In the genomic region with DNA sequence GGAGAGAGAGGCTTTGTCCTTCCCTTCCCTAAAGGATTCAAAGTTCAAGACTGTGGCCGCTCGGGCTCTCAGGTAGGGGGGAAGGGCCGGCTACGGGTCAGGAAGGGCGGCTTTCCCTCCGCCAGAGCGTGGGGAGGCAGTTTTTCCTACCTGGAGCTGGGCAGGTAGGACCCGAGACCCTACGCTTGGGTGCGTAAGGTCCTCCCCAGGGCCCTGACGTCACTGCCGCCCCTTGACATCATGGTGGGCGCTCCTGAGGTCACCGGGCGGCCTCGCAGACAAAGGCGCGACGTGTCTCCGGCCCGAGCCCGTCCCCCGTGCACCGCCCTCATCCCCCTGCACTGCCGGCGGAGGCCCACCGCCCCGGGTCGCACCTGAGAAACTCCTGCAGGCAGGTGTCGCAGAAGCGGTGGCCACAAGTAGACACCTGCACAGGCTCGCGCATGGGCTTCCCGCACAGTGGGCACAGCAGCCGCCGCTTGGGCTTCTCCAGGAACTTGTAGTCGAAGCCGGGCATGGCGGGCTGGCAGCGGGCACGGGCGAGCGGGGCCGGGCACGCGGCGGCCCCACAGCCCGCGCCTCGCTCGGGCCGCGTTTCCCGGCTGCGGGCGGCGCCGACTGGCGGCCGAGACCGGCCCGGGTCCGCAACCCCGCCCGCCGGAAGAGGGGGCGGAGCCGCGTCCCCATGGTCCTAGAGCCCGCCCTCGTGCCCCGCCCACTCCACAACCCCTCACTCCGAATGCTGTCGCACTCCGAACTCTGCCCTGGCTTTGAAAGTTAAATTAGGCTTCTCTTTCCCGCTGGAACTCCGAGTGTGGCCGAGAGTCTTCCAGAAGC, we compare ENCODE assay signal across 8 mouse cellular contexts. TPM values are rescaled to one million over a fixed set of nuclear protein-coding genes. Genes with fewer than 3 reads are reported as not detected.
DNase-seq lines count a peak whose midpoint lies in the region; ATAC-seq lines count a peak whose summit lies in the region.

A gene (minus strand): TSS at position 666 of the 837 bp plus-strand sequence.

- peak within 1 kb of the TSS; percentile 100 for H3K4me3 ChIP-seq in limb, embryonic 12.5 days (replicated peaks)
- peak within 1 kb of the TSS; percentile 100 for H3K4me3 ChIP-seq in midbrain, embryonic 13.5 days (replicated peaks)

- peak within 1 kb of the TSS; percentile 99 for H3K9ac ChIP-seq in limb, embryonic 12.5 days (replicated peaks)
- peak within 1 kb of the TSS; percentile 99 for H3K9ac ChIP-seq in midbrain, embryonic 13.5 days (replicated peaks)

- H3K9me3 ChIP-seq in limb, embryonic 12.5 days, result no peaks in the 10 kb centered on the region
- no peaks in the 10 kb centered on the region for H3K9me3 ChIP-seq in midbrain, embryonic 13.5 days

- H3K4me1 ChIP-seq in limb, embryonic 12.5 days (replicated peaks), result peaks cover 47% of the 10 kb centered on the region
- H3K4me1 ChIP-seq in midbrain, embryonic 13.5 days (replicated peaks), result peaks cover 45% of the 10 kb centered on the region

- H3K27me3 ChIP-seq in limb, embryonic 12.5 days, result no peaks in the 10 kb centered on the region
- 0 out of 2 replicates have a peak, but pooled peaks cover 3% of the 10 kb centered on the region for H3K27me3 ChIP-seq in midbrain, embryonic 13.5 days

- peak; percentile 61 for ATAC-seq in common myeloid progenitor, adult 5-6 weeks (replicated peaks; ENCODE audit: low read depth, poor library complexity, severe bottlenecking)
- ATAC-seq in inflammation-experienced regulatory T-cells, adult 6 months, result peak; percentile 63
- ATAC-seq in limb, embryonic 12.5 days (ENCODE audit: insufficient number of reproducible peaks, insufficient read depth, low FRiP score, low TSS enrichment, low read depth), result peak; percentile 64
- peak; percentile 81 for ATAC-seq in midbrain, embryonic 13.5 days

- under 1% methylated on average over 61 of the region's 78 CpGs for WGBS in limb, embryonic 12.5 days
- WGBS in midbrain, embryonic 13.5 days, result under 1% methylated on average over 61 of the region's 78 CpGs

- peak; percentile 56 to 73 for DNase-seq in left cerebral cortex, adult 18-20 months (ENCODE audit: low spot score in 2 of 2)
- no peak for DNase-seq in left cerebral cortex, adult 11 months (ENCODE audit: low spot score)
- peak; percentile 85 for DNase-seq in gastrocnemius, postnatal 25 days
- peak; percentile 78 to 91 for DNase-seq in spleen, adult 18-20 months

- peaks cover 32% of the 10 kb centered on the region for H3K36me3 ChIP-seq in limb, embryonic 12.5 days
- H3K36me3 ChIP-seq in midbrain, embryonic 13.5 days, result peaks cover 31% of the 10 kb centered on the region

- H3K27ac ChIP-seq in limb, embryonic 12.5 days, result peak within 1 kb of the TSS; percentile 100
- H3K27ac ChIP-seq in midbrain, embryonic 13.5 days, result peak within 1 kb of the TSS; percentile 99

- peak within 1 kb of the TSS; percentile 90 for H3K4me2 ChIP-seq in limb, embryonic 12.5 days
- peak within 1 kb of the TSS; percentile 84 for H3K4me2 ChIP-seq in midbrain, embryonic 13.5 days (replicated peaks)

RNA-seq across cellular contexts. Expression of the gene that starts here (rescaled TPM):
- total RNA-seq in left cerebral cortex, adult 18-20 months (2021), result 1 to 10 TPM; 9.7 TPM
- 6.9 and 10.2 TPM in 2 replicates for total RNA-seq in common myeloid progenitor, adult 5-6 weeks (2017)
- total RNA-seq in gastrocnemius, postnatal 25 days (2021), result 1 to 10 TPM; 2.9 to 4.0 TPM
- polyA plus RNA-seq in inflammation-experienced regulatory T-cells, adult 6 months (2017; shearing (Covaris generic)), result 1 to 10 TPM; 3.5 to 6.8 (median 3.6) TPM
- 115 and 128 TPM in 2 replicates for polyA plus RNA-seq in limb, embryonic 12.5 days (2016; fragmentation: Nextera tagmentation; extraction: Ambion mirVana)
- 120 and 139 TPM in 2 replicates for polyA plus RNA-seq in midbrain, embryonic 13.5 days (2015; fragmentation: Nextera tagmentation; extraction: Ambion mirVana)

Comparison
In these comparisons a context has a peak if more than half of its experiments do, and no peak if none do; other contexts are left out.
1. RNA of the gene that starts here (polyA plus RNA-seq): 120 to 139 TPM in midbrain, embryonic 13.5 days and 115 to 128 TPM in limb, embryonic 12.5 days; 3.5 to 6.8 TPM in inflammation-experienced regulatory T-cells, adult 6 months; every median in the first group is over 10 times any median in the second.
2. Peak in every context shown above with its lines, with median percentiles within 50 percentile points of each other: ATAC-seq.